Mouse (Mus musculus) MEL (cell line): ENCODE measurements around the gene Caskin1. TPM values are rescaled to one million over a fixed set of nuclear protein-coding genes. Genes with fewer than 3 reads are reported as not detected.
A peak's percentile ranks its signal among the peaks of the same experiment; 100 is the strongest.

ENCODE experiments used
- DNase-seq: peaks from one replicate; pipeline ENCODE4 v3.0.0; 2011; ENCODE audit warnings: low read depth, low spot score
- H3K27ac ChIP-seq: 2 replicates; pipeline ENCODE4 v1.5.1; 2012; ENCODE audit warnings: low read depth, mild to moderate bottlenecking, control low read depth, low read length, moderate library complexity; ENCODE audit not compliant: control insufficient read depth
- H3K27me3 ChIP-seq, 2 experiments: fragments of 150-350 bp in 1 of 2; sonication (generic) in 1 of 2; 2 replicates each; pipeline ENCODE4 v1.6.1; 2012; ENCODE audit warnings: low read length in 2 of 2, mild to moderate bottlenecking in 2 of 2, improper control_type of control experiment in 1 of 2, moderate library complexity in 1 of 2; ENCODE audit not compliant: insufficient read depth in 2 of 2, control insufficient read depth in 1 of 2
- H3K36me3 ChIP-seq, 2 experiments: 2 replicates each; pipeline ENCODE4 v1.6.1; 2012 to 2014; ENCODE audit warnings: low read length in 2 of 2, improper control_type of control experiment in 1 of 2, inconsistent platforms in 1 of 2, mild to moderate bottlenecking in 1 of 2; ENCODE audit not compliant: insufficient read depth in 2 of 2, control insufficient read depth in 1 of 2
- H3K4me1 ChIP-seq, 2 experiments: fragments of 150-350 bp in 1 of 2; sonication (generic) in 1 of 2; 2 replicates each; pipeline ENCODE4 v1.6.1; 2012; ENCODE audit warnings: low read length in 2 of 2, improper control_type of control experiment in 1 of 2, mild to moderate bottlenecking in 1 of 2; ENCODE audit not compliant: insufficient read depth in 2 of 2, control insufficient read depth in 1 of 2
- H3K4me3 ChIP-seq, 2 experiments: fragments of 150-350 bp in 1 of 2; sonication (generic) in 1 of 2; 2 replicates each; pipeline ENCODE4 v1.5.1; 2012; ENCODE audit warnings: low read depth in 2 of 2, low read length in 2 of 2, mild to moderate bottlenecking in 2 of 2, moderate library complexity in 2 of 2, control low read depth in 1 of 2, improper control_type of control experiment in 1 of 2; ENCODE audit not compliant: control insufficient read depth in 1 of 2, insufficient read depth in 1 of 2
- H3K79me2 ChIP-seq: 2 replicates; pipeline ENCODE4 v1.6.1; 2012; ENCODE audit warnings: mild to moderate bottlenecking, low read length, moderate library complexity; ENCODE audit not compliant: control insufficient read depth, poor library complexity, insufficient read depth
- H3K9ac ChIP-seq: 2 replicates; pipeline ENCODE4 v1.6.1; 2012; ENCODE audit warnings: low read depth, mild to moderate bottlenecking, control low read depth, low read length, moderate library complexity; ENCODE audit not compliant: control insufficient read depth, poor library complexity, severe bottlenecking
- H3K9me3 ChIP-seq: fragments of 150-350 bp; sonication (generic); replicated peaks from 2 replicates; pipeline ENCODE4 v1.6.1; 2012; ENCODE audit warnings: mild to moderate bottlenecking, low read length, improper control_type of control experiment, moderate library complexity; ENCODE audit not compliant: insufficient read depth
- BHLHE40 ChIP-seq: IDR thresholded peaks from 2 replicates; pipeline ENCODE4 v1.6.1; 2012; ENCODE audit warnings: low read depth, mild to moderate bottlenecking, inconsistent platforms, low read length, improper control_type of control experiment, borderline replicate concordance
- CHD2 ChIP-seq: IDR thresholded peaks from 2 replicates; pipeline ENCODE4 v1.6.1; 2011; ENCODE audit warnings: low read length, improper control_type of control experiment
- CTCF ChIP-seq, 3 experiments: IDR thresholded peaks in 2 of 3; conservative IDR thresholded peaks in 1 of 3; 2 replicates each; pipeline ENCODE4 v1.5.1; 2011 to 2012; ENCODE audit warnings: low read length in 3 of 3, low read depth in 2 of 3, mild to moderate bottlenecking in 2 of 3, improper control_type of control experiment in 1 of 3, inconsistent platforms in 1 of 3, mixed read lengths in 1 of 3, moderate library complexity in 1 of 3; ENCODE audit not compliant: control insufficient read depth in 1 of 3, insufficient read depth in 1 of 3, poor library complexity in 1 of 3, severe bottlenecking in 1 of 3
- ELF1 ChIP-seq: IDR thresholded peaks from 2 replicates; pipeline ENCODE4 v1.6.1; 2014; ENCODE audit warnings: low read depth, mild to moderate bottlenecking, inconsistent platforms, low read length, improper control_type of control experiment, moderate library complexity
- EP300 ChIP-seq, 2 experiments: IDR thresholded peaks; 2 replicates each; pipeline ENCODE4 v1.6.1; 2011; ENCODE audit warnings: improper control_type of control experiment in 2 of 2, low read length in 2 of 2, low read depth in 1 of 2, mild to moderate bottlenecking in 1 of 2
- ETS1 ChIP-seq: IDR thresholded peaks from 2 replicates; pipeline ENCODE4 v1.6.1; 2012; ENCODE audit warnings: low read depth, mild to moderate bottlenecking, inconsistent platforms, low read length, improper control_type of control experiment, moderate library complexity
- GATA1 ChIP-seq: IDR thresholded peaks from 2 replicates; pipeline ENCODE4 v1.6.1; 2011; ENCODE audit warnings: low read depth, low read length, improper control_type of control experiment
- HCFC1 ChIP-seq: IDR thresholded peaks from 2 replicates; pipeline ENCODE4 v1.6.1; 2012; ENCODE audit warnings: low read depth, mild to moderate bottlenecking, inconsistent platforms, low read length, improper control_type of control experiment, moderate library complexity
- JUND ChIP-seq: IDR thresholded peaks from 2 replicates; pipeline ENCODE4 v1.6.1; 2011; ENCODE audit warnings: low read depth, mild to moderate bottlenecking, improper control_type of control experiment, low read length
- MAX ChIP-seq: IDR thresholded peaks from 2 replicates; pipeline ENCODE4 v1.6.1; 2011; ENCODE audit warnings: low read length, improper control_type of control experiment
- MAZ ChIP-seq: IDR thresholded peaks from 2 replicates; pipeline ENCODE4 v1.6.1; 2012; ENCODE audit warnings: low read depth, mild to moderate bottlenecking, inconsistent platforms, low read length, improper control_type of control experiment
- MXI1 ChIP-seq: IDR thresholded peaks from 2 replicates; pipeline ENCODE4 v1.6.1; 2011; ENCODE audit warnings: mild to moderate bottlenecking, low read depth, low read length, improper control_type of control experiment
- MYB ChIP-seq: IDR thresholded peaks from 2 replicates; pipeline ENCODE4 v1.6.1; 2011; ENCODE audit warnings: mild to moderate bottlenecking, low read depth, low read length, improper control_type of control experiment
- MYC ChIP-seq: IDR thresholded peaks from 2 replicates; pipeline ENCODE4 v1.6.1; 2011; ENCODE audit warnings: low read depth, mild to moderate bottlenecking, low read length, improper control_type of control experiment, moderate library complexity
- NELFE ChIP-seq: IDR thresholded peaks from 2 replicates; pipeline ENCODE4 v1.6.1; 2011; ENCODE audit warnings: low read depth, low read length, improper control_type of control experiment
- NRF1 ChIP-seq: IDR thresholded peaks from 2 replicates; pipeline ENCODE4 v1.6.1; 2014; ENCODE audit warnings: low read depth, mild to moderate bottlenecking, inconsistent platforms, low read length, improper control_type of control experiment, moderate library complexity; ENCODE audit not compliant: poor library complexity, insufficient read depth, severe bottlenecking
- POLR2A ChIP-seq, 2 experiments: IDR thresholded peaks; 2 replicates each; pipeline ENCODE4 v1.6.1; 2011 to 2012; ENCODE audit warnings: low read length in 2 of 2, mild to moderate bottlenecking in 2 of 2, control low read depth in 1 of 2, improper control_type of control experiment in 1 of 2, low read depth in 1 of 2, moderate library complexity in 1 of 2; ENCODE audit not compliant: control insufficient read depth in 1 of 2, insufficient read depth in 1 of 2, poor library complexity in 1 of 2
- RAD21 ChIP-seq: IDR thresholded peaks from 2 replicates; pipeline ENCODE4 v1.6.1; 2011; ENCODE audit warnings: mild to moderate bottlenecking, low read depth, low read length, improper control_type of control experiment
- RCOR1 ChIP-seq: IDR thresholded peaks from 2 replicates; pipeline ENCODE4 v1.6.1; 2012; ENCODE audit warnings: low read depth, mild to moderate bottlenecking, inconsistent platforms, low read length, improper control_type of control experiment
- SIN3A ChIP-seq: IDR thresholded peaks from 2 replicates; pipeline ENCODE4 v1.6.1; 2012; ENCODE audit warnings: low read length, improper control_type of control experiment, inconsistent platforms
- SMC3 ChIP-seq: IDR thresholded peaks from 2 replicates; pipeline ENCODE4 v1.6.1; 2011; ENCODE audit warnings: low read depth, low read length, improper control_type of control experiment
- TAL1 ChIP-seq: IDR thresholded peaks from 2 replicates; pipeline ENCODE4 v1.6.1; 2012; ENCODE audit warnings: mild to moderate bottlenecking, inconsistent platforms, low read length, moderate library complexity, mixed read lengths
- TCF12 ChIP-seq: IDR thresholded peaks from 2 replicates; pipeline ENCODE4 v1.6.1; 2014; ENCODE audit warnings: low read depth, mild to moderate bottlenecking, inconsistent platforms, low read length, improper control_type of control experiment, moderate library complexity
- UBTF ChIP-seq: IDR thresholded peaks from 2 replicates; pipeline ENCODE4 v1.6.1; 2012; ENCODE audit warnings: low read depth, mild to moderate bottlenecking, inconsistent platforms, low read length, improper control_type of control experiment, moderate library complexity, borderline replicate concordance; ENCODE audit not compliant: insufficient read depth
- USF1 ChIP-seq: IDR thresholded peaks from 2 replicates; pipeline ENCODE4 v1.6.1; 2014; ENCODE audit warnings: low read depth, mild to moderate bottlenecking, inconsistent platforms, low read length, improper control_type of control experiment, moderate library complexity
- USF2 ChIP-seq, 2 experiments: IDR thresholded peaks; 2 replicates each; pipeline ENCODE4 v1.6.1; 2011 to 2012; ENCODE audit warnings: improper control_type of control experiment in 2 of 2, low read length in 2 of 2, borderline replicate concordance in 1 of 2, inconsistent platforms in 1 of 2, low read depth in 1 of 2, mild to moderate bottlenecking in 1 of 2; ENCODE audit not compliant: insufficient read depth in 1 of 2
- ZKSCAN1 ChIP-seq: IDR thresholded peaks from 2 replicates; pipeline ENCODE4 v1.6.1; 2012; ENCODE audit warnings: low read depth, mild to moderate bottlenecking, inconsistent platforms, low read length, improper control_type of control experiment, moderate library complexity
- ZNF384 ChIP-seq: IDR thresholded peaks from 2 replicates; pipeline ENCODE4 v1.6.1; 2012; ENCODE audit warnings: low read depth, mild to moderate bottlenecking, inconsistent platforms, low read length, improper control_type of control experiment
- polyA plus RNA-seq, 2 experiments: library from polyadenylated mRNA; stranded (reverse) in 1 of 2; unstranded in 1 of 2; fragments of >175 nt in 1 of 2; fragments of >200 nt in 1 of 2; gene quantifications; 2 replicates each; pipeline versions ENCODE4 v1.2.1 to v1.2.4; 2012; ENCODE audit warnings: low replicate concordance in 2 of 2, low read depth in 1 of 2; ENCODE audit not compliant: insufficient read length in 2 of 2, insufficient read depth in 1 of 2, missing spikeins in 1 of 2
- total RNA-seq: library from RNA; depleted of rRNA; stranded (reverse); fragments of 300-350 nt; gene quantifications from 2 replicates; pipeline ENCODE4 v1.2.3, GENCODE M21; 2012

The Caskin1 gene
- total and polyA plus RNA-seq, 3 experiments: 0.04 to 0.38 TPM; not detected in 1

- peaks cover 7% of the 10 kb centered on the region for H3K79me2 ChIP-seq
- peak overlapping the region; percentile 70 for H3K9ac ChIP-seq
- TF ChIP-seq SMC3 (no peak), EP300 (IDR thresholded peaks at IDR 0.05; ENCODE audit: low read depth in 1 of 2, low read length in 2 of 2) (no peak), GATA1 (no peak), JUND (no peak), NRF1 (no peak), ZKSCAN1 (no peak), MAZ (0 out of 2 replicates have a peak, but pooled peaks have one; percentile 1), RAD21 (no peak), TCF12 (no peak), ELF1 (no peak), ETS1 (0 out of 2 replicates have a peak, but pooled peaks have one; percentile 21), USF2 (IDR thresholded peaks at IDR 0.05; ENCODE audit: borderline replicate concordance in 1 of 2, insufficient read depth in 1 of 2, low read depth in 1 of 2, low read length in 2 of 2) (no peak), MYB (no peak)
- H3K9me3 ChIP-seq: no peaks in the 10 kb centered on the region
- no peaks in the 10 kb centered on the region for H3K27me3 ChIP-seq
- peak overlapping the region; percentile 79 to 86 for H3K4me3 ChIP-seq
- H3K27ac ChIP-seq: peak overlapping the region; percentile 69
- peak; percentile 89 for DNase-seq
- peaks cover 0 to 8% of the 10 kb centered on the region in 2 experiments; a peak in 1 of 4 replicates for H3K36me3 ChIP-seq
- H3K4me1 ChIP-seq: peaks cover 2 to 7% of the 10 kb centered on the region in 2 experiments; a peak in 3 of 4 replicates
These were observed 60.7 kb downstream of the Caskin1 start for GRCm38 (mm10) chr17:24548921-24549617.

- Histone ChIP-seq H3K79me2 (peaks cover 7% of the 10 kb centered on the region), H3K27me3 (no peaks in the 10 kb centered on the region), H3K9me3 (no peaks in the 10 kb centered on the region), H3K4me3 (peak within 1 kb of the TSS; percentile 79 to 86), H3K9ac (peak within 1 kb of the TSS; percentile 84), H3K4me1 (peaks cover 2 to 7% of the 10 kb centered on the region in 2 experiments; a peak in 3 of 4 replicates), H3K36me3 (peaks cover 0 to 8% of the 10 kb centered on the region in 2 experiments; a peak in 1 of 4 replicates), H3K27ac (peak within 1 kb of the TSS; percentile 69)
- DNase-seq: peak; percentile 99
- no peak for TF ChIP-seq CTCF (IDR thresholded peaks at IDR 0.05 in 2 of 3, conservative IDR thresholded peaks at IDR 0.05 in 1 of 3; ENCODE audit: control insufficient read depth in 1 of 3, insufficient read depth in 1 of 3, low read depth in 2 of 3, low read length in 3 of 3, poor library complexity in 1 of 3, severe bottlenecking in 1 of 3)
- TF ChIP-seq HCFC1: peak; percentile 61; the same call in 1 of the 2 replicates
- TF ChIP-seq MAX: no peak; the same call in 1 of the 2 replicates
- no peak for TF ChIP-seq TAL1
- TF ChIP-seq RAD21: no peak
- no peak for TF ChIP-seq UBTF
- TF ChIP-seq USF1: no peak
- no peak for TF ChIP-seq MYC
- peak; percentile 44; the same call in 1 of the 2 replicates for TF ChIP-seq SIN3A
- TF ChIP-seq NELFE: peak; percentile 91
- TF ChIP-seq SMC3: no peak
- peak; percentile 89 to 94 for TF ChIP-seq POLR2A (IDR thresholded peaks at IDR 0.05; ENCODE audit: control insufficient read depth in 1 of 2, insufficient read depth in 1 of 2, low read depth in 1 of 2, low read length in 2 of 2, poor library complexity in 1 of 2)
- TF ChIP-seq MXI1: peak; percentile 16; the same call in 1 of the 2 replicates
- no peak for TF ChIP-seq BHLHE40
- TF ChIP-seq GATA1: no peak
- TF ChIP-seq ZNF384: no peak
- TF ChIP-seq TCF12: peak; percentile 15; the same call in 1 of the 2 replicates
- TF ChIP-seq RCOR1: no peak
- no peak for TF ChIP-seq CHD2
- TF ChIP-seq ETS1: no peak
These were observed 61.4 kb downstream of the Caskin1 start, which contains the start of gene Pkd1 for GRCm38 (mm10) chr17:24549618-24550415. Pkd1 (plus strand) TSS chr17:24549834.
